Mouse (Mus musculus): Measurements from ENCODE around the gene Cd200r1. TPM values are rescaled to one million over a fixed set of nuclear protein-coding genes. Genes with fewer than 3 reads are reported as not detected.
"Not testable (repeated sequence)": the region's sequence is repeated elsewhere in the genome, so short reads cannot be mapped to it uniquely, and the experiment has no call there.

The Cd200r1 gene
- total RNA-seq, 2 experiments from 2014 or later: 4.5 to 4.8 TPM

DNA sequence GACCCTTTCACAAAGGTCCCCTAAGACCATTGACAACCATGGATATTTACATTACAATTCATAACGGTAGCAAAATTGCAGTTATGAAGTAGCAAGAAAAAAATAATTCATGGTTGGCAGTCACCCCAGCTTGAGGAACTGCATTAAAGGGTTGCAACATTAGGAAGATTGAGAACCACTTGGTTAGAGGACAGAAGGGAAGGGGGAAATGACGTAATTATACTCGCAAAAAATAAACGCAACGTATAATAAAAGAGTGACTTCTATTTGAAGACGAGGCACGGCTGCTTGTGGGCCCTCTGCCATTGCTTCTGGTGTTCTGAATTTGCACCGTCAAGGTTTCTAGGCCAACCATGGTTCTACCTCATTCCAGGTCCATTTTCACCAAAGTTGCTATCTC is 7.8 kb upstream of the Cd200r1 start:
- no peak for ATAC-seq (replicated peaks; ENCODE audit: low FRiP score, poor library complexity, severe bottlenecking)

DNA sequence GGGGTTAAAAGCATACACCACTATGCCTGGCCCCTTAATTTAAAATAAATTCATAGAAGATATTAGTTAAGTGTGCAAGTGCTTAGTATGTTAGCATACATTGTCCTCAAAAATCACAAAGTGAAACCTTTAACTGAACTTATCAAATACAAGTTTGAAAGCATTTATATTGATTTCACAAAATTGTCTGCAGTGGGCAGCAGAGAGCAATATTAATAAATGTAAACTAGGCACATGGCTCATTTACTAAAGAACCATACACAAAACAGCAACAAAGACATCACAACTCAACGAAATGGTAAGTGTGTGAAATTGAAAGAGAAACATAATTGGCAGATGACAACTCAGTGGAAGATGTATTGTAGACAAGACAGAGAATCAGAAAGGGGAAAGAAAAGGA is 3.7 kb upstream of the Cd200r1 start:
- no peak for ATAC-seq (replicated peaks; ENCODE audit: low FRiP score, poor library complexity, severe bottlenecking)

DNA sequence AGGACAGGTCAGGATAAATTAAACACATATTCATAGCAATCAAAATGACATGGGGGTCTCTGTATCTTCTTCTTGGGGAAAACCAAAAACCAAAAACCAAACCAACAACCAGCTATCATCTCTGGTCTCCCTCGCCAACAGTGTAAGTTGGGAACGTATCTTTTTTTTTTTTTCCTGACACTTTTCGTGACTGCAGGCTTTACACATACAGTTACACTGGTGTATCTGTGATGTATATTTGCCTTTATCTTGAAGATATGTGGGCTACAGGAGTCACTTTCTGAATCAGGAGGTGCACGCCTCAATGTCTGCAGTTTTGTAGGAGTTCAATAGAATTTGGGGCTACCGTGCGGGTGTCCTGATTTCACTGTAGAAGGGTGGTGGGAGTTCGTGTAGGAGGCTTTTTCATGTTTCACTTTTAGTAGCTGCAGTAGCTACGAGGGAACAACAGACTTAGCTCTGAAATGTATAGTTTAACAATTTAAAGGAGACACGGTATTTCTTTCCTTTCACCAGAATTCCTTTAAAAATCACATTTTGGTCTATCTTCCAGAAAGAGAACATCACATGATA is 870 bp downstream of the Cd200r1 start:
- no peak for ATAC-seq (replicated peaks; ENCODE audit: low FRiP score, poor library complexity, severe bottlenecking)

DNA sequence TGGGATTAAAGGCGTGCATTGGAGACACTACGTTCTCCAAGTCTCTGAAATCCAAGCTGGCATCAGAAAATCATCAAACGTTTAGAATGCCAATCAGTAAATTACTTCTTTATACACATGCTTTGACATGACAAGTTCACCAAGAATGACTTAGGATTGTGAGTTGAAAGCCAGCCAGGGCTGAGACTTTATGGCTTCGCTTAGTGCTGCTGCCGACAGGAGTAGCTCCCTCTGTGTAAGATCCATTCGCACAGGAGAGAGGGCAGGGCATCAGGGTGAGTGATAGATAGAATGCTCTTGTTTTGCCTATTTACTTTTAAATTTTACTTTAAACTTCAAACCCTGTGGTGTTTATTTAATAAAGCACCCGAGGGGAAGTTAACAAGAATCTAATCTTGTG is 2.0 kb downstream of the Cd200r1 start:
- no peak for ATAC-seq (replicated peaks; ENCODE audit: low FRiP score, poor library complexity, severe bottlenecking)

DNA sequence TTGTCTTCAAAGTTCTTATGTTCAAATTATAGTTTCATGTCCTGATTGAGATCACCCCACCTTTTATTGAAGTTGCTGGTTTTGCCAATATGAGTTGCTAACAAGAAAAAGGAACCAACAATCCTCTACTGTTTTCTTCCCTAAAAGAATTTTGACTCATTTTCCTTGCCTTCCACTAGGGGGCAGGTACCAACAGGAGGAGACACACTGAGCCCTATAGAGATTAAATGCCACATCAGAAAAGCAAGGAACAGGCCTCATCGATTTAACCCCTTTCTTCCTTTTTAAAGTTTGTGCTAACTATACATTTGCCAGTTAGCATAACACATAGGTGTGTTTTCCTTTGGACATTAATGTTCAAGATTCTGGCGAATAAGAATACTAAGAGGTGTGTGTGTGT is 2.4 kb downstream of the Cd200r1 start:
- ATAC-seq (replicated peaks; ENCODE audit: low FRiP score, poor library complexity, severe bottlenecking): no peak

DNA sequence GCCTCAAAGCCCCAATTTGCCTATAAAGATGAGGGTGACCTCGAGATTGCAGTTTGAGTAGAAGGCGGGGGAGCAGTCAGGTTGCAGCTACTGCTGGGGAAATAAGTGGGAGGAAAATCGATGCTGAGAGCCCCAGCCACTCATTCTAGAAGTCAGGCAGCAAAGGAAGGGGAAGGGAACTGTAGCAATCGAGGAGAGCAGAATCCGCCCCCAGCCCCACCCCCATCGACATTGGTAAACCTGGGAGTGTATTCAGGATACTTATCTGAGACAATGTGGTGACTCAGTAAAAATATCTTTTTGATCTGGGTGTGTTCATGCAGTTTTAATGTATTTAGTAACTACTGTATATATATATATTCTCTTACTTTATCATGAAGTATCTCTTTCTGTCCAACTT is 7.0 kb downstream of the Cd200r1 start:
- no peak for ATAC-seq (replicated peaks; ENCODE audit: low FRiP score, poor library complexity, severe bottlenecking)

DNA sequence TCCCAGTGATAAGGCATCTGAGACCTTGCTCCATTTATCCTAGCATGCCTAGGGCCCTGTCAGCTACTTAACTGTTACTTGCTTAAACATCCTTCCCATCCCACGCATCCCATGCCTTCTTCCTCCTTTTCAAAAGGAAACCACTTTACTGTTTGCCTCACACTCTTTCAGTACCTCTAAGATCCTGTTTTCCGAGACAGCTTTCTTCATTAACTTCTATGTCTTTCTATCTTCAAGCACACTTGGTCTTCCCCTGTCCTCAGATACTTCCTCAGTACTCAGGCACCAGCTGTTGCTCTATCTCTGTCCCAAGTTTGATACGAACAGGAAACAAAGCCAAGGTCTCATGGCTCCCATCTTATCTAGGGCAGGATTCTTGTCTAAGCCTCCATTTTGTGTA is 8.1 kb downstream of the Cd200r1 start:
- no peak for ATAC-seq (replicated peaks; ENCODE audit: low FRiP score, poor library complexity, severe bottlenecking)

DNA sequence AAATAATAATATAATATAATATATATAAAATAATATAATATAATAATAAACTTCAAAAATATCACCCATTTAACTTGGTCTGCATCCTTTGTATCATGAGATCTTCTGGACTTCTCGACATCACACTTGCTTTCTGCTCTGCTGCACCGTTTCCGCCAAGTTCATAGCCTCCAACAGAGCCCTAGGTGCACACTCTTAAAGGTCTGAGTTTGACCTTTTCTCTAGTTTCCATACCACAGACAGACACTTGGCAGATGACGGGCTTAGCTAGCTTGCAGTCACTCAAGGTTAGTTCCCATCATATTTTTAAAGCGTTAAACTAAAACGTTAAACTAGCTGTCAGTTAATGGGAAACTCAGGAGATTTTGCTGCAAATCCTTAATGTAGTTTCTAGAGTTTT is 8.7 kb downstream of the Cd200r1 start:
- ATAC-seq (replicated peaks; ENCODE audit: low FRiP score, poor library complexity, severe bottlenecking): no peak

DNA sequence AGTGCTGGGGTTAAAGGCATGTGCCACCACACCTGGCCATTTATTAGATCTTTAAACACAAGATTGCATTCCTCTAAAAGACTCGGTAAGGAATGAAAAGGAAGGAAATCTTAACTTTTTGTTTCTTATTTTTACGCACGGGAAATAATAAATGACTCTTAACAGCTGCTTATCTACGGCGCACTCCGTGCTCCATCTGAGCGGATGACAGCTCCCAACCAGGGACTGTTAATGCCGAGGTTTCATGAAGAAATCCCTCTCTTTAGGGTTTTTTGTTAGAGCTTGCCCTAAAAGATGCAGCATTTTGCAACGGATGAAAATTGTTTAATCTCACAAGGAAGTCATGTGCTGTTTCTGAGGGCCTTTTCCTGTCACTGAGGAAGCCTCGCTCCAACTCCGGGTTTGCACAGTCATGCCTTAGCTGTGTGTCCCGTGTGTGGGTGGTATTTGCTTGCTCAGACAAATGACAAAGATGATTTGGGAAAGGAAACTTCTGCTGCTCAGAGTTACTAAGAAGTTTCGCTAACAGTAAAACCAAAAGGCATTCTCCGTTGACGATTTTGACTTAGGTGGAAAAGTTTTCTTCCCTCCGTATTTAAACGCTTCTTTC is 13.1 kb downstream of the Cd200r1 start:
- no peak for ATAC-seq (replicated peaks; ENCODE audit: low FRiP score, poor library complexity, severe bottlenecking)

DNA sequence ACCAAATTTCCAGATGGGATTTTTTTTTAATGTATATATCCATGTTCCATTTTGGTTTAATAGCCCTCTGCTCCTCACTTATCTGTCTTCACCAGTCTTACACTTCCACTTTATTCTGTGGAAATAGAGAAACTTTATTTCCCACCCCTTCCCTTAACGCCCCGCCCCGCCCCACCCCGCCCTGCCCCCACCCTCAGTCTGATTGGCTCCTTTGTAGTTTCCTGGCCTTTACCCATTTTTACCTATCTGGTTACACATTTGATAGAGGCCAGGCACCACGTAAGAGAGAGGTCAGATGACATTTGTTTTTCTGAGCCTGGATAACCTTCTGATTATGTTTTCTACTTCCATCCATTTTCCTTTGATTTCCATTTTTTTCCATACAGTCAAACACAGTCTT is 14.0 kb downstream of the Cd200r1 start:
- no peak for ATAC-seq (replicated peaks; ENCODE audit: low FRiP score, poor library complexity, severe bottlenecking)

DNA sequence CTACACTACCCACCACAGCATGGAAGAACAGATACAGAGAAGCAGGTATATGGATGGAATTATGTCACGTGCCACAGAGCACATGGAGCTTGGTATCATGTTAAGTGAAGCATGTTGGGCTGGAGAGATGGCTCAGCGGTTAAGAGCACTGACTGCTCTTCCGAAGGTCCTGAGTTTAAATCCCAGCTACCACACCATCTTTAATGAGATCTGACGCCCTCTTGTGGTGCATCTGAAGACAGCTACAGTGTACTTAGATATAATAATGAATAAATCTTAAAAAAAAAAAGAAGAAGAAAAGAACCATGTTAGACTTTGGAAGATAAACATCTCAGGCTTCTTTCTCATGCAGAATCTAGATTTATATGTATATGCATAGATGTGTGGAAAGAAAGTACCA is 15.2 kb downstream of the Cd200r1 start:
- ATAC-seq (replicated peaks; ENCODE audit: low FRiP score, poor library complexity, severe bottlenecking): no peak

DNA sequence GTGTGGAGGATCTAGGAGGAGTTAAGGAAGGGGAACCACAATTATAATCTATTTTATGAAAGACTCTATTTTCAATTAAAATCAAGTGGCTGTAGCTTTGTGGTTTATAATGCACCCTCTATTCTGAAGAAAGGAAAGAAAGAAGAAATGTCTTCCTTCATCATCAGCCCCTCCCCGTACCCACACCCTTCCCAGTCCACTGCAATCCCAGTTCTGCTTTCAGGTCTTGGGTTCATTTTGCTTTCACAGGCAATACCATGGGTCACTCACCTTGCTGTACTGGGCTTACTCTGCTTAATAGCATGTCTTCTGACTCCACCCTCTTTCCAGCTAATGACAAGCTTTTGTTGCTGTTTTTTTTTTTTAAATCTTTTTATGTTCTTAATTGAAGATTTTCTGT is 21.4 kb downstream of the Cd200r1 start:
- ATAC-seq (replicated peaks; ENCODE audit: low FRiP score, poor library complexity, severe bottlenecking): no peak

DNA sequence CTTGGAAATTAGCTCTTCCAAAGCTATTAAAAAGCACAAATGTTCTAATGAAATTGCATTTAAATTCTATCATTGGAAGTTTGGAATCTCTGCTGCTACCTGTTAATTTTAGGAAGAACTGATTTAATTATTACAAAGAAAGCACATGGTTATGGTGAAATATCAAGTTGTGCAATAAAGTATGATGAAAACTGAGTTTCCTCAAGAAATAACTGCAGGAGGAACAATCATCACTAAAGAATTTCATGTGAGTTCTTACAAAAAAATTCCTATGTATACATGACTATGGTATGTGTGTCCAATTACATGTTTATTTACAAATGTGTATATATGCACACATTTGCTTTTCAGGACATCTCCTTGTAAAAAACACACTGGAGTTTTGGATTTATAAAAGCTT is 28.9 kb downstream of the Cd200r1 start:
- no peak for ATAC-seq (replicated peaks; ENCODE audit: low FRiP score, poor library complexity, severe bottlenecking)

DNA sequence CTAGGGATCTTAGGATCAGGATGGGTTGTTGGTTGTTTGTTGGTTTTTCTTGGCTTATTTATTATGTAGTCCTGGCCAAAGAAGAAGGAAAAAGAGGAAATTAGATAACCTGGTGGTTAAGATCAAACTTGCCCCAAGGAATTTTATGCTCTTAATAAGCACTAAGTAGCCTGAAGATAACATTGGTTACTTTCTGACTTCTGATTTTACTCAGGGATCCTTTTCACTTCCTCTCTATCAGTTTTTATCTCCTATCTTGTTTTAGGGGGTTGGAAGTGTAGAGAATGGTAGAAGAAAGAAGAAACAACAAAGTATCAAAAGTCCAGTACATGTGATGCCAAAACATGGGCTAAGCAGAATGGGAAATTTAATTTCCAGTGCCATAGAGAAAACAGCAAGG is 40.4 kb downstream of the Cd200r1 start:
- no peak for ATAC-seq (replicated peaks; ENCODE audit: low FRiP score, poor library complexity, severe bottlenecking)

DNA sequence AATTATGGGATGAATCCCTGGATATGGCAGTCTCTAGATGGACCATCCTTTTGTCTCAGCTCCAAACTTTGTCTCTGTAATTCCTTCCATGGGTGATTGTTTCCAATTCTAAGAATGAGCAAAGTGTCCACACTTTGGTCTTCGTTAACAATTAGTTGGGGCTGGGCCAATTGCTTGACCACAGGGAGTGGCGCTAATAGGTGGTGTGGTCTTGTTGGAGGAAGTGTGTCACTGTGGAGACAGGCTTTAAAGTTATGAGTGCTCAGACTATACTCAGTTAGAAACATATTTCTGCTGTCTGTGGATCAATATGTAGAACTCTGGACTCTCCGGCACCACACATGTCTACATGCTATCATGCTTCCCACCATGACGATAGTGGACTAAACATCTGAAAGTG is 44.7 kb downstream of the Cd200r1 start:
- ATAC-seq (replicated peaks; ENCODE audit: low FRiP score, poor library complexity, severe bottlenecking): not testable (repeated sequence)

DNA sequence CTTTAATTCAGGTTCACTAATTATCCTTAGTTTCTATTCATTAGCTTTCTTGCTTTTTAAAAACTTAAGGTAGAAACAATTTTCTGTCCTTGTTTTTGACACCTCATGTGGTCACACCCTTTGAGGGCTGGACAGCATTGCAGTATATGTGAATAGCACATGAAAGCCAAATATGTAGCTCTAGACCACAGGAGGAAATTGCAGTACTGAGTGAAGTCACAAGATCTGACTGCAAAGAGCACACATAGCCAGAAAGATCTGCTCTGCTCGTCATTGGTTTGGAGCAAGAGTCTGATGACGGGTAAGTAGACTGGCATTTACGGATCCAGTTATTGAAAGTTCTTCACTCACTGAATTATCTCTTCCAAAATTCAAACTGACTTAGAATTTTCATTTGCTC is 46.0 kb downstream of the Cd200r1 start, which contains the start of gene Cd200r4:
Gene Cd200r4, plus strand, starts transcription at position 190 of the 400 bp plus-strand sequence.
- no peak for ATAC-seq (replicated peaks; ENCODE audit: low FRiP score, poor library complexity, severe bottlenecking)

DNA sequence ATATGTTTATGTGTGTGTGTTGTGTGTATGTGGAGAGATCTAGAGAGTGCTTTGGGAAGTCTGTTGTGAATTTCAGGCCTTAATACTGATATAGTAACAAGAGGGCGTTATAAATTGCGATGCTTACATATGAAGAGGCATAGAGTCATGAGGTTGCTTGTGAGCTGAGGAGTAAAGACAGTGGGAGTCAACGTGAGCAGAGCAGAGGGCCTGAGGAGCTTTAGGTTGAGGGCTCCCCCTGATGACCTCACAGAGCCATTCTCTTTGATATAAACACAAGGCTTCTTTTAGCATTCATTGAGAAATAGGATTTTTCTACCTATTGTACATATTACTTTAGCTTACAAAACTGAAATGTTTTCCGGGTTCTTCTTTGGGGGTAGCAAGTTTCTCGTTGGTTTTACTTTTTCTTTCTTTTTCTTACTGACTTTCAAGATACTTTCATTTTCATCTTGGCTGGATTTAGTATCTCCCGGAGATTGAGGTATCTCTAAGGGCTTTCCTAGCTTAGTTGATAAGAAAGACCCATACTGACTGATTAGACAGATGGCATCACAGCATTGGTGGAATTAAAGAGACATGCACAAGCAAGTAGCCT is 47.0 kb downstream of the Cd200r1 start:
- ATAC-seq (replicated peaks; ENCODE audit: low FRiP score, poor library complexity, severe bottlenecking): no peak

DNA sequence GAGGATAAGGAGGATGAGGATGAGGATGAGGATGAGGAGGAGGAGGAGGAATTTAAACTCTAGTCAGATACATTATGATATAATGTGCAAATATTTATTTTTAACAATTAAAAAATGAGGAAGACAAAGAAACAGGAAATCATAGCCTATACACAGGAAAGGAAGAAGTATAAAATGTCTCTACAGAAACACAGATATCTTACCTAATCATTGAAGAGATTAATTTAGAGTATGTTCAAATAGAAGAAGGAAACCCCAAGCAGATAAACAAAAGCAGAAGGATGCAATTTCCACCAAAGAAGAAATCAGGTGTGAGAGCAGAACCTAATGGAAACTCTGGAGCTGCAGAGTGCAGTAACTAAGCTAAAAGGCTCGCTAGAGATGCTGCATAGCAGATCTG is 52.5 kb downstream of the Cd200r1 start:
- no peak for ATAC-seq (replicated peaks; ENCODE audit: low FRiP score, poor library complexity, severe bottlenecking)

DNA sequence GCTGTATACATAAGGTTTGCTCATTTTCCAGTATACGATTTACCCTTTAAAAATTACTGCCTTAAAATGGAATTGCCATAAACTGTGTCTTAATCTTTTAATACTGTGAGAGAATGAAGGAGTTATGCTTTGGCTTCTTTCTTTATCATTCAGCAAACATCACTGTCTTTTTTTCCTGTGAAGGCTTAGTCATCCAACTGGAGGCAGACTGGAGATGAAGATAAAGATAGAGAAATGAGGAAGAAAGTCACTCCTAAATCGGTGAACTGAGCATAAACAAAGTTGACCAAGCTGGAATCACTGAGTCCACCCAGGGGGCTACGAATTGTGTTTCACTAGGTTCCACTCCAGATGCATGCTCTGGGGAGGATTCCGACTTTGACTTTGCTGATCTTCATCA is 55.0 kb downstream of the Cd200r1 start:
- ATAC-seq (replicated peaks; ENCODE audit: low FRiP score, poor library complexity, severe bottlenecking): no peak

DNA sequence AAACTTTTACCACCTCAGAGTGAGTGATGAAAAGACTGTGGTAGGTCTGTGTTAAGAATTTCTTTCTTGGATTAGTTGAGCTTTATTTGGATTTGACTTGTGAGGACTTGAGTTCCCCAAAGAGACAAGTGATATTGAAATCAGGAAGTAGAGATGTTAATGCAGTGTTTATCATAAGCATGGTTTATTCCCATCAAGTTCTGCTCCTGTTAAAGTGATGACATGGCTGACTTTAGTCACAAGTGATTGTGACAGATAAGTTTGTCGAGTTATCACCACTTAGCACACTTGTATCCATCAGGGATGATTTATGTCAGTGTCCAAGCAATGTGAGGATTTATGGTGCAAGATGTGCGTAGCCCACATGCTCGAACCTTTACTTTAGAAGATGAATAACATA is 66.8 kb downstream of the Cd200r1 start:
- ATAC-seq (replicated peaks; ENCODE audit: low FRiP score, poor library complexity, severe bottlenecking): no peak

DNA sequence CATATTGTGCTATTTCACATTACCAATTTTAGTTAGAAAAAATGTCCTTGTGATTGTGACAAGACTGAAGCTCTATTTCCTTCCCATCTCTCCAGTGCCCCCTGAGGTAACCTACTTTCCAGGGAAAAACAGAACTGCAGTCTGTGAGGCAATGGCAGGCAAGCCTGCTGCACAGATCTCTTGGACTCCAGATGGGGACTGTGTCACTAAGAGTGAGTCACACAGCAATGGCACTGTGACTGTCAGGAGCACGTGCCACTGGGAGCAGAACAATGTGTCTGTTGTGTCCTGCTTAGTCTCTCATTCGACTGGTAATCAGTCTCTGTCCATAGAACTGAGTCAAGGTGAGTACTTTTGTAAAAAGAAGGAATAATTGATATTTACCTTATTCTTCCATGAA is 67.7 kb downstream of the Cd200r1 start:
- not testable (repeated sequence) for ATAC-seq (replicated peaks; ENCODE audit: low FRiP score, poor library complexity, severe bottlenecking)

Measured in erythroblast, adult 5-6 weeks (primary cell).